Mouse (Mus musculus) forebrain, embryonic 13.5 days (tissue): ENCODE results near the gene B3gntl1. TPM values are rescaled to one million over a fixed set of nuclear protein-coding genes. Genes with fewer than 3 reads are reported as not detected.

ENCODE experiments used
- ATAC-seq: fragments of 200-750 bp; cut with Nextera tagmentation; 2 replicates; pipeline ENCODE4 v1.8.0; 2017
- H3K27ac ChIP-seq: fragments of 300-500 bp; sonication (generic); 2 replicates; pipeline ENCODE4 v1.5.1; 2015; ENCODE audit warnings: inconsistent platforms, mild to moderate bottlenecking, moderate library complexity
- H3K27me3 ChIP-seq: fragments of 300-500 bp; sonication (generic); 2 replicates; pipeline ENCODE4 v1.6.1; 2015; ENCODE audit warnings: mild to moderate bottlenecking, inconsistent platforms
- H3K36me3 ChIP-seq: fragments of 300-500 bp; sonication (generic); 2 replicates; pipeline ENCODE4 v1.6.1; 2015; ENCODE audit warnings: mild to moderate bottlenecking, inconsistent platforms; ENCODE audit not compliant: poor library complexity, severe bottlenecking
- H3K4me1 ChIP-seq: fragments of 300-500 bp; sonication (generic); 2 replicates; pipeline ENCODE4 v1.6.1; 2015; ENCODE audit warnings: inconsistent platforms
- H3K4me2 ChIP-seq: fragments of 300-500 bp; sonication (generic); 2 replicates; pipeline ENCODE4 v1.6.1; 2015; ENCODE audit warnings: inconsistent platforms, mild to moderate bottlenecking, moderate library complexity
- H3K4me3 ChIP-seq: fragments of 300-500 bp; sonication (generic); 2 replicates; pipeline ENCODE4 v1.5.1; 2015; ENCODE audit warnings: mild to moderate bottlenecking, inconsistent platforms
- H3K9ac ChIP-seq: fragments of 300-500 bp; sonication (generic); 2 replicates; pipeline ENCODE4 v1.6.1; 2015; ENCODE audit warnings: mild to moderate bottlenecking, inconsistent platforms
- H3K9me3 ChIP-seq: fragments of 300-500 bp; sonication (generic); replicated peaks from 2 replicates; pipeline ENCODE4 v1.6.1; 2016; ENCODE audit warnings: inconsistent platforms
- WGBS: fragments of 180-500 bp; shearing (Covaris S2); methylation state at CpG from one replicate; pipeline ENCODE4 v1.1.7; 2015; 5-methylcytosine and 5-hydroxymethylcytosine counted together
- polyA plus RNA-seq: library from polyadenylated mRNA; unstranded; fragments of >200 nt; fragmentation: Nextera tagmentation; extraction: Ambion mirVana; gene quantifications from 2 replicates; pipeline ENCODE4 v1.2.1, GENCODE M21; 2015

The B3gntl1 gene
- 5.8 and 7.0 TPM in 2 replicates for polyA plus RNA-seq

GRCm38 (mm10) chr11:121672990-121673572, at the start of gene B3gntl1:
Gene B3gntl1 (minus strand): TSS chr11:121673153.
- Histone ChIP-seq H3K4me3 (peak within 1 kb of the TSS; percentile 67), H3K27me3 (no peaks in the 10 kb centered on the region), H3K27ac (peak within 1 kb of the TSS; percentile 89), H3K9ac (peak within 1 kb of the TSS; percentile 81), H3K9me3 (0 out of 2 replicates have a peak, but pooled peaks cover 5% of the 10 kb centered on the region), H3K4me1 (peaks cover 9% of the 10 kb centered on the region), H3K4me2 (peak within 1 kb of the TSS; percentile 81), H3K36me3 (peaks cover 6% of the 10 kb centered on the region; the same call in 1 of the 2 replicates)
- peak; percentile 100 for ATAC-seq
- under 1% methylated on average over 46 of the region's 46 CpGs for WGBS

DNA sequence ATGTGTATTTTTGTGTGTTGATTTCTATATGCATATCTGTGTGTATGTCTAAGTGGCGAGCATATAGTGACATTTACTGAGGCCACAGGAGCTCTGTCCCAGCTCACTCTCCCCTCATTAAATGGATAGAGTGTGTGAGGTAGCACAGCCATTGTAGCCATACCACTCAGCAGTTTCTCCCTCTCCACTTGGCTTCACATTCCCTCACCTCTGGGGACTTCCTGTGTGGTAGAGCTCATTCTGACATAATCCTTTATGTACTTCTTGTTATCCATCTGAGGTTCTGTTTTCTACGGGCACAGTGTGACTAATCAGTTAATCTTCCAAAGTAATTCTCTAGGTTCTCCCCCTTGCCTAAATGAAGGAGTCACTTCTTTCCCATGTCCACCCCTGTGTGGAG, 49.5 kb upstream of the B3gntl1 start:
- Histone ChIP-seq H3K27ac (no peak overlapping the region), H3K27me3 (no peaks in the 10 kb centered on the region), H3K4me2 (no peak overlapping the region), H3K36me3 (no peaks in the 10 kb centered on the region), H3K4me3 (no peak overlapping the region), H3K9ac (no peak overlapping the region), H3K4me1 (no peaks in the 10 kb centered on the region), H3K9me3 (no peaks in the 10 kb centered on the region)
- WGBS = 80% methylated on average over 2 of the region's 2 CpGs
- no peak for ATAC-seq

DNA sequence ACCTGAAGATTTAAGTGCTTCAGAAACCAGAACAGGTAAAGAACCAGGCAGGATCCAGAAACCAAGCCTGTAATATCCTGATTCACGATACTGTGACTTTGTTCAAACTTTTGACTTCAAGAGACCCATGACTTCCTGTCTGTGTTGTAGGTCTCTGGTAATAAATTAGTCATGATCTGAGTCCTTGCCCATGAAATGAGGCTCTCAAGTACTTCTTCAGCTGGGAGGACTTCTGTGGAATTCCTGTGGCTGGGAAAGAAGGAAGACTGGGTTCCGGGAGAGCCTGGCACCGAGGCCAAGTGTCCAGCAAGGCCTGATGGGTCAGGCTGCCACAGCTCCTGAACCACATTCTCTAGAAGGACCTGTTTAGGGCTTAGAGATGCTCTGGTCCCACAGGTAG, 47.8 kb upstream of the B3gntl1 start:
- 95% methylated on average over 3 of the region's 3 CpGs for WGBS
- Histone ChIP-seq H3K4me3 (no peak overlapping the region), H3K27me3 (no peaks in the 10 kb centered on the region), H3K9me3 (no peaks in the 10 kb centered on the region), H3K36me3 (no peaks in the 10 kb centered on the region), H3K9ac (no peak overlapping the region), H3K4me1 (no peaks in the 10 kb centered on the region), H3K27ac (no peak overlapping the region), H3K4me2 (no peak overlapping the region)
- ATAC-seq = no peak

DNA sequence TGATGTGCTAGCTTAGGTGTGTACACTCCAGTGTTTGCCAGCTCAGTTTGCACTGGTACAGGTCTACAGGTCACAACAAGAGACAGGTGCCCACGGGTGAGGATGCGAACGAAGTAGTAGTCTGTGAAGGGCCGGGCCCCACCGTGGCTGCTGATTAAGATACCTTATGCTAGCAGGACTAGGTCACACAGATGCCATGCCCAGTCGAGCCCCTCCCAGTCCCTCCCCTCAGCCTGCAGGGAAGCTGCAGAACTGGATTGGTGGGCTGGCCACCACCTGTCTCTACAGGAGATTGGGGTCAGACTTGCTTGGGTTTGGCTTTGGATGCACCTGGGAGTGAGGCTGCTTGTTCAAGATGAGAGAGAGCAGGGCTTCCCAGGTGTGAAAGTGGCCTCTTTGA, 44.8 kb upstream of the B3gntl1 start:
- no peaks in the 10 kb centered on the region for H3K4me1 ChIP-seq
- H3K4me3 ChIP-seq = no peak overlapping the region
- H3K4me2 ChIP-seq = no peak overlapping the region
- ATAC-seq = no peak
- H3K27ac ChIP-seq = no peak overlapping the region
- H3K27me3 ChIP-seq = no peaks in the 10 kb centered on the region
- 63% methylated on average over 6 of the region's 6 CpGs for WGBS
- H3K9ac ChIP-seq = no peak overlapping the region
- H3K36me3 ChIP-seq = no peaks in the 10 kb centered on the region
- H3K9me3 ChIP-seq = no peaks in the 10 kb centered on the region

GRCm38 (mm10) chr11:121714745-121715485, 42.0 kb upstream of the B3gntl1 start:
- H3K36me3 ChIP-seq = no peaks in the 10 kb centered on the region
- H3K9ac ChIP-seq = no peak overlapping the region
- H3K27me3 ChIP-seq = no peaks in the 10 kb centered on the region
- H3K4me2 ChIP-seq = no peak overlapping the region
- no peaks in the 10 kb centered on the region for H3K4me1 ChIP-seq
- H3K9me3 ChIP-seq = no peaks in the 10 kb centered on the region
- no peak overlapping the region for H3K27ac ChIP-seq
- ATAC-seq = no peak
- 78% methylated on average over 2 of the region's 2 CpGs for WGBS
- H3K4me3 ChIP-seq = no peak overlapping the region

- Histone ChIP-seq H3K27ac (no peak overlapping the region), H3K9me3 (no peaks in the 10 kb centered on the region), H3K4me1 (no peaks in the 10 kb centered on the region), H3K4me3 (no peak overlapping the region), H3K4me2 (no peak overlapping the region), H3K27me3 (no peaks in the 10 kb centered on the region), H3K36me3 (no peaks in the 10 kb centered on the region), H3K9ac (no peak overlapping the region)
- WGBS = 88% methylated on average over 2 of the region's 2 CpGs
- no peak for ATAC-seq
Measured at GRCm38 (mm10) chr11:121713569-121713968, 40.6 kb upstream of the B3gntl1 start.

DNA sequence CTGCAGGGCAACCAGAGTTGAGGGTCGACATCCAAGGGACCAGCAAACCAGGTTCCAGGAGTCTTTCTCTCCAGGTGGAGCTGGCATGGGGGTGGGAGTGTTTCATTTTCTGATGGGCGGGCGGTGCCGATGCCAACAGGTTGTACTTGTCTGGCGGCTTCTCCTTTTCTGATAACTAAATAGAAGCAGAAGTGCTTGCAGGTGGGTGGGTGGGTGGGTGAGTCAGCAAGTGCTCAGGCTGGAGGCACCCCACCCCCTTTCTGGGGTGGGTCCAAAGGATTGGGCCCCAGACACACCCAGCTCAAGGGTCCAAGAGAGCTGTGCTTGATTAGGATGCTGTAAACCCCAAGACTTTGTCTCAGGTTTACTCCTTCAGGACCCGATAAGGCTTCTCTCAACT, 40.0 kb upstream of the B3gntl1 start:
- no peak for ATAC-seq
- 92% methylated on average over 6 of the region's 6 CpGs for WGBS
- H3K36me3 ChIP-seq = no peaks in the 10 kb centered on the region
- no peaks in the 10 kb centered on the region for H3K4me1 ChIP-seq
- no peak overlapping the region for H3K27ac ChIP-seq
- no peaks in the 10 kb centered on the region for H3K9me3 ChIP-seq
- H3K27me3 ChIP-seq = no peaks in the 10 kb centered on the region
- no peak overlapping the region for H3K9ac ChIP-seq
- H3K4me3 ChIP-seq = no peak overlapping the region
- no peak overlapping the region for H3K4me2 ChIP-seq

DNA sequence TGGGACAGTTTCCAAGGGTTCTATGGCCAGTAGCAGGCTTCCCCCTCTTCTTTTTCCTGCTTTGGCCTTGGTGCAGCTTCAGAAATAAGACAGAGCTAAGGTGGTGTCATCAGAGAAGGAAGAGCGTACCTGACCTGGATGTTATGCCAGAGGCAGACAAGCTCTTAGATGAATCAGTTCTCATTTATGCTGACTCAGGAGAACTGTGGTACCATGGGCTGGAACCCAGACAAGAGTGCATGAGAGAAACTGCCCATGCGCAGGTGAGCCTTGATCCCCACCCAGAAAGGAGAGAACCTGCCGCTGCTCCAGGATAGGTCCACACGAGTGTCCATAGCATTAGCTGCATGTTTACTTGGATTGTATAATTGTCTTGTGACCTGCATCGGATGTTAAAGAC, 37.3 kb upstream of the B3gntl1 start:
- Histone ChIP-seq H3K36me3 (no peaks in the 10 kb centered on the region), H3K4me3 (no peak overlapping the region), H3K27me3 (peaks cover 11% of the 10 kb centered on the region; the same call in 1 of the 2 replicates), H3K4me2 (no peak overlapping the region), H3K9ac (no peak overlapping the region), H3K4me1 (no peaks in the 10 kb centered on the region), H3K27ac (no peak overlapping the region), H3K9me3 (no peaks in the 10 kb centered on the region)
- WGBS = 95% methylated on average over 5 of the region's 5 CpGs
- ATAC-seq = no peak

DNA sequence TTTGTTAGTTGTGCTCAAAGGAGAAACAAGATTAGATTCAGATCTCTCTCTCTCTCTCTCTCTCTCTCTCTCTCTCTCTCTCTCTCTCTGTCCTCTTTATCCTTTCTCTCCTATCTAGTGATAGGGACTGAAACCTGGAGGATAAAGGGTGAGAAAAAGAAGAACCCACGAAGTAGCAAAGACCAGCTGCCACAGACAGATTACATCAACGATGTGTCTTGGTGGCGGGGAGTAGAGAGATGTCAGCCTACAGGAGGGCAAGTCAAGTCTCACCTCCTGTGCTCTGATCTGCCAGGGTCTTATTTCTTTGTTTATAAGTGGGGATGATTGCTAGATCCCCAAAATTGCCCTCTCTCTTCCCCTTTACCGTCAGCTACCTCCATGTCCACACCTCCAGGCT, 36.3 kb upstream of the B3gntl1 start:
- no peaks in the 10 kb centered on the region for H3K36me3 ChIP-seq
- no peak for ATAC-seq
- H3K27me3 ChIP-seq = peaks cover 21% of the 10 kb centered on the region
- no peak overlapping the region for H3K27ac ChIP-seq
- no peak overlapping the region for H3K4me2 ChIP-seq
- 95% methylated on average over 4 of the region's 4 CpGs for WGBS
- H3K9me3 ChIP-seq = no peaks in the 10 kb centered on the region
- no peak overlapping the region for H3K9ac ChIP-seq
- H3K4me3 ChIP-seq = no peak overlapping the region
- no peaks in the 10 kb centered on the region for H3K4me1 ChIP-seq

GRCm38 (mm10) chr11:121706521-121707005, 33.6 kb upstream of the B3gntl1 start:
- H3K4me1 ChIP-seq = peaks cover 21% of the 10 kb centered on the region
- H3K4me2 ChIP-seq = no peak overlapping the region
- H3K27me3 ChIP-seq = peaks cover 48% of the 10 kb centered on the region
- no peaks in the 10 kb centered on the region for H3K9me3 ChIP-seq
- 52% methylated on average over 7 of the region's 7 CpGs for WGBS
- H3K36me3 ChIP-seq = no peaks in the 10 kb centered on the region
- no peak overlapping the region for H3K9ac ChIP-seq
- no peak overlapping the region for H3K27ac ChIP-seq
- no peak for ATAC-seq
- H3K4me3 ChIP-seq = no peak overlapping the region

DNA sequence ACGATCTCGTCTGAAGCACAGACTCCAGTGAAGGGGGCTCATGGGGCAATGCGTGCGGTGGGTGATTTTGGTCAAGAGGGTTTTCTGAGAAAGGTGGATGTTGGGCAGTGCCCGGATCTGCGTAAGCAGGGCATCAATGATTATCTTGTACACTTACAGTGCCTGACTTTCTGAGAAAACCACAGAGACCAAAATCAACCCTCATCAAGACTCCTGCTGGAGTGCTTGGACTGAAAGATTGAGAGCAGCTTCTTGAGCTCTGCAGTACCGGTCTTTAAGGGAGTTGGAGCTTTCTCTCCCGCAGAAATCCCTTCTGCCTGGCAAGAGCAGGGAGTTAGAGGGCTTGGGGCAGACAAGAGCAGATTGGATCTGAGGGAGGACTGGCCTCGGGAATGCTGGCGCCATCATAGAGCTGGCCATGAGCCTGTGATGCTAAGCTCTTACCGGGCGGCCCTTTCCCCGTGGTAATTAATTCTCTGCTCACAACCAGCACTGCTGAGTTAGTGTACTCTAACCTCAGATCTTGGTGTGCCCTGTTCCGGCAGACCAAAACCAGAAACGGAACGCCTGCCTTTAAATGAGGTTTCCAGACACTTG, 30.8 kb upstream of the B3gntl1 start:
- H3K9me3 ChIP-seq = no peaks in the 10 kb centered on the region
- H3K4me1 ChIP-seq = peaks cover 21% of the 10 kb centered on the region
- H3K36me3 ChIP-seq = no peaks in the 10 kb centered on the region
- peaks cover 50% of the 10 kb centered on the region for H3K27me3 ChIP-seq
- peak overlapping the region; percentile 99 for H3K4me2 ChIP-seq
- H3K4me3 ChIP-seq = peak overlapping the region; percentile 64
- no peak overlapping the region for H3K27ac ChIP-seq
- WGBS = 14% methylated on average over 16 of the region's 16 CpGs
- H3K9ac ChIP-seq = peak overlapping the region; percentile 67
- no peak for ATAC-seq

DNA sequence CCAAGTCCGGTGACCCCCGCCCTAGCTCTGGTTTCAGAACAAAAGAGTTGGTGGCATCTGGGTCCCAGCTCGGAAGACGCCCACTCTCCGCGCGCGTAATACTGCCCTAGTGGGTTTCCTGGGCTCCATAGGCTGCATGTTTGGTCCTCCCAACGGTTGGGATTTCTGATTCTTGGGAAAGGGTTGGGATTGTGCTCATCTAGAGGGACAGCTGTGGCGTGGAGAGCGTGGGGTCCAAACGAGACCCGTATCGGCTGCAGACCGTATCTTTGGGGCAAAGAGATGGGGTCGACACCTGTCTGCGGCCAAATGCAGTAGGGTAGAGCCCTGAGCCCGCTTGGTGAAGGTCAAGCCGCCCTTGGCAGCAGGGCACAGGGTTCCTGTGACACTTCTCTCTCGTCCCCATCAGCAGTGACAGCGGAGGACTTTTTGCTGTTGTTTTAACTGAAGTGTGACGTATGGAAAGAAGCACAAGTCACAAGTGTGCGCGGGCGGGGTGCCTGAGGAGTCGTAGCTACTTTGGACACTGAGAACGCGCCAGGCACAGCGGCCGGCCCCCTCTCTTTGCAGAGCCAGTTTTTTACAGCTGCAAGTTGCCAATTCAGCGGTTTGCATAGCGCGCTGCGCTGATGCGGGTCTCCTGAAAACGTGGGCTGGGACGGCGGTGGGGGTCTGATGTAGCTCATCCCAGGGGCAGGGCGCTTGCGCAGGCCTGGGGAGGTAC, 30.1 kb upstream of the B3gntl1 start:
- no peaks in the 10 kb centered on the region for H3K36me3 ChIP-seq

More for the DNA sequence above, 30.1 kb upstream of the B3gntl1 start:
- Histone ChIP-seq H3K4me3 (peak overlapping the region; percentile 64), H3K27ac (no peak overlapping the region), H3K9ac (peak overlapping the region; percentile 67), H3K27me3 (peaks cover 50% of the 10 kb centered on the region), H3K4me2 (peak overlapping the region; percentile 99), H3K4me1 (peaks cover 21% of the 10 kb centered on the region), H3K9me3 (no peaks in the 10 kb centered on the region)
- under 1% methylated on average over 40 of the region's 40 CpGs for WGBS
- ATAC-seq = peak; percentile 36; the same call in 1 of the 2 replicates
